Mouse (Mus musculus): ENCODE measurements around the gene Atp6v1g2.

Atp6v1g2 gene

GRCm38 (mm10) chr17:35285431-35285830, 52.0 kb downstream of the Atp6v1g2 start:
- no peak for DNase-seq (ENCODE audit: low read depth, low spot score)

Data from retina, adult 2 months (tissue).